Mouse (Mus musculus): ENCODE results near the gene Mfrp.

Mfrp gene

GRCm38 (mm10) chr9:44106182-44106581 lies 4.7 kb downstream of the Mfrp start:
- no peak for DNase-seq (ENCODE audit: low read depth)

- DNase-seq (ENCODE audit: low read depth) = no peak
These were observed 5.1 kb downstream of the Mfrp start for GRCm38 (mm10) chr9:44106596-44106995.

- peak; percentile 95 for DNase-seq (ENCODE audit: low read depth)
These were observed 5.6 kb downstream of the Mfrp start, which contains the start of gene C1qtnf5 for GRCm38 (mm10) chr9:44107110-44107509. TSS of gene C1qtnf5 (plus strand) at chr9:44107245.

- no peak for DNase-seq (ENCODE audit: low read depth)
These were observed 6.1 kb downstream of the Mfrp start for GRCm38 (mm10) chr9:44107557-44108179.

- no peak for DNase-seq (ENCODE audit: low read depth)
These were observed 6.9 kb downstream of the Mfrp start for GRCm38 (mm10) chr9:44108269-44109055.

- peak; percentile 82 for DNase-seq (ENCODE audit: low read depth)
These were observed 8.0 kb downstream of the Mfrp start for GRCm38 (mm10) chr9:44109360-44110095.

GRCm38 (mm10) chr9:44111909-44112308 lies 10.4 kb downstream of the Mfrp start:
- DNase-seq (ENCODE audit: low read depth) = peak; percentile 72

- DNase-seq (ENCODE audit: low read depth) = peak; percentile 97
These were observed 11.7 kb downstream of the Mfrp start, which contains the start of the genes Gm49380 and Rnf26 for GRCm38 (mm10) chr9:44113105-44113789. TSS of gene Gm49380 (minus strand) at chr9:44113500. TSS of gene Rnf26 (minus strand) at chr9:44113517.

- no peak for DNase-seq (ENCODE audit: low read depth)
These were observed 12.9 kb downstream of the Mfrp start for GRCm38 (mm10) chr9:44114453-44114852.

- no peak for DNase-seq (ENCODE audit: low read depth)
These were observed 14.1 kb downstream of the Mfrp start for GRCm38 (mm10) chr9:44115599-44115998.

- DNase-seq (ENCODE audit: low read depth) = no peak
These were observed 14.7 kb downstream of the Mfrp start for GRCm38 (mm10) chr9:44116182-44116581.

- DNase-seq (ENCODE audit: low read depth) = peak; percentile 59
These were observed 17.5 kb downstream of the Mfrp start for GRCm38 (mm10) chr9:44119011-44119410.

GRCm38 (mm10) chr9:44119948-44120465 lies 18.5 kb downstream of the Mfrp start:
- no peak for DNase-seq (ENCODE audit: low read depth)

GRCm38 (mm10) chr9:44124317-44124716 lies 22.8 kb downstream of the Mfrp start:
- no peak for DNase-seq (ENCODE audit: low read depth)

- no peak for DNase-seq (ENCODE audit: low read depth)
These were observed 23.5 kb downstream of the Mfrp start for GRCm38 (mm10) chr9:44125026-44125425.

- DNase-seq (ENCODE audit: low read depth) = peak; percentile 93
These were observed 24.3 kb downstream of the Mfrp start for GRCm38 (mm10) chr9:44125546-44126428.

- DNase-seq (ENCODE audit: low read depth) = no peak
These were observed 25.2 kb downstream of the Mfrp start for GRCm38 (mm10) chr9:44126746-44127145.

GRCm38 (mm10) chr9:44127351-44127801 lies 25.8 kb downstream of the Mfrp start:
- no peak for DNase-seq (ENCODE audit: low read depth)

GRCm38 (mm10) chr9:44129633-44130032 lies 28.1 kb downstream of the Mfrp start:
- no peak for DNase-seq (ENCODE audit: low read depth)

- peak; percentile 62 for DNase-seq (ENCODE audit: low read depth)
These were observed 28.5 kb downstream of the Mfrp start for GRCm38 (mm10) chr9:44130034-44130433.
